ENCODE assay signal across 8 mouse cellular contexts in the genomic region with DNA sequence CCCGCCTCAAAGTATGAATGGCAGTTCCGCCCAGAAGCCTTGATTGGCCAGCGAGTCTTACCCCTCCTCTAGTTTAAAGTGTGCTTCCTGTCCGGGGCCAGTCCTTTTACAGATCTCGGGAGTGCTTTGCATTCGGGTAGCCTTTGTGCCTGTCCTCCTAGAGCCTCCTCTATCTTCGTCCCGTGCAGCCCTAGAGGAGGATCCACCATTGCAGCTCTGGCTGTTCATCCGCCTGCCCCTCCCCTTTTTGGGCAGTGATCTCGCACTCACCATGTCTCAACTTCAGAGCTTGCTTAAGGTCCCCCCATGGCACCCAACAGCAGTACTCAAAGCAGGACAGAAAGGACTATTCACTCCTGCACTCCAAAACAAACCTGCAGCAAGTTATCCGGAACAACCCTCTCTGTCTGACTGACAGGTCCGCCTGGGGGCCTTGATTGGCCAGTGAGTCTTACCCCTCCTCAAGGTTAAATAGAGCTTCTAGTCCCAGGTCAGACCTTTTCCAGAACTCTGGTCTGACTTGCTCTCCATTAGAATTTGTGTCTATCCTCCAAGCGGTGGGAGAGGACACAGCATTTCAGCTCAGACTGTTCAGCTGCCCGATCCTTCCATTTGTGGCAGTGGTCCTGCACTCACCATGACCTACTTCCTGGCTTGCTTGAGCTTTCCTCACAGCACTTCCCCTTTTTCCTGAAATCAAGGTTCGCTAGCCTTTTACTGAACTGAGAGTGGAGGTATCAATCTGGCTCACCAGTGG. TPM values are rescaled to one million over a fixed set of nuclear protein-coding genes. Genes with fewer than 3 reads are reported as not detected.
A peak's percentile ranks its signal among the peaks of the same experiment; 100 is the strongest.
DNase-seq lines count a peak whose midpoint lies in the region; ATAC-seq and TF ChIP-seq lines count a peak whose summit lies in the region.

No protein-coding gene starts in this region.

- 0 out of 2 replicates have a peak, but pooled peaks cover 3% of the 10 kb centered on the region for H3K4me1 ChIP-seq in hindbrain, embryonic 13.5 days (replicated peaks)

- H3K4me2 ChIP-seq in hindbrain, embryonic 13.5 days: peak overlapping the region; percentile 75

- CTCF ChIA-PET in Patski (lab: Charles Lee): no interaction called here

- no peaks in the 10 kb centered on the region for H3K9me3 ChIP-seq in hindbrain, embryonic 13.5 days

- ATAC-seq in Patski: peak; percentile 99
- peak; percentile 98 for ATAC-seq in hindbrain, embryonic 13.5 days (ENCODE audit: low FRiP score)

- peak overlapping the region; percentile 71 for H3K9ac ChIP-seq in hindbrain, embryonic 13.5 days

- no peaks in the 10 kb centered on the region for H3K36me3 ChIP-seq in hindbrain, embryonic 13.5 days

- peak overlapping the region; percentile 66 for H3K27ac ChIP-seq in hindbrain, embryonic 13.5 days

- H3K4me3 ChIP-seq in hindbrain, embryonic 13.5 days: peak overlapping the region; percentile 51

- in situ Hi-C loops in Patski (cut with MboI; ENCODE audit: low pct_unique_long_range_greater_than_20kb): loop anchor here (5.0 kb wide), 1 partner anchor 170 kb away; a partner anchor contains a TSS

- no peaks in the 10 kb centered on the region for H3K27me3 ChIP-seq in Patski
- no peaks in the 10 kb centered on the region for H3K27me3 ChIP-seq in hindbrain, embryonic 13.5 days

- no peak for DNase-seq in Patski (ENCODE audit: low read depth, low spot score)
- peak; percentile 56 to 66 for DNase-seq in cerebellum, postnatal 25 days
- DNase-seq in frontal cortex, postnatal 25 days (ENCODE audit: low spot score in 2 of 2): peak; percentile 22 to 42
- DNase-seq in layer of hippocampus, postnatal 14 days (ENCODE audit: low spot score in 2 of 2): peak; percentile 59 to 82
- DNase-seq in lung, postnatal 14 days: peak; percentile 76
- peak; percentile 72 for DNase-seq in ovary, postnatal 36 days (ENCODE audit: low spot score)
- peak; percentile 77 to 87 for DNase-seq in thymus, postnatal 36 days

- no peak for TF ChIP-seq CTCF in Patski (IDR thresholded peaks at IDR 0.05)

- 5% methylated on average over 15 of the region's 15 CpGs for WGBS in hindbrain, embryonic 13.5 days

- POLR2A ChIA-PET in Patski (lab: Charles Lee): no interaction called here

RNA-seq across cellular contexts. Expression of a gene that starts 28.9 kb away (rescaled TPM):
- polyA plus RNA-seq in Patski (2021): 8.8 TPM
- polyA plus RNA-seq in hindbrain, embryonic 13.5 days (2015; fragmentation: Nextera tagmentation; extraction: Ambion mirVana): 17.3 and 17.8 TPM in 2 replicates
- 1 to 10 TPM; 6.2 to 6.3 TPM for total RNA-seq in layer of hippocampus, postnatal 14 days (2021)
